Mouse (Mus musculus) intestine, postnatal 0 days (tissue): ENCODE data around the gene Hrg. TPM values are rescaled to one million over a fixed set of nuclear protein-coding genes. Genes with fewer than 3 reads are reported as not detected.
"Not testable (repeated sequence)": the region's sequence is repeated elsewhere in the genome, so short reads cannot be mapped to it uniquely, and the experiment has no call there.

Experiments
- ATAC-seq: fragments of 200-750 bp; cut with Nextera tagmentation; 2 replicates; pipeline ENCODE4 v1.8.0; 2017; ENCODE audit warnings: mild to moderate bottlenecking, moderate TSS enrichment, moderate library complexity
- H3K27ac ChIP-seq: fragments of 300-500 bp; sonication (generic); 2 replicates; pipeline ENCODE4 v1.5.1; 2014; ENCODE audit warnings: mild to moderate bottlenecking, low read depth, low read length, moderate library complexity
- H3K27me3 ChIP-seq: fragments of 300-500 bp; sonication (generic); replicated peaks from 2 replicates; pipeline ENCODE4 v1.6.1; 2014; ENCODE audit warnings: low read length, mixed read lengths; ENCODE audit not compliant: control insufficient read depth, insufficient read depth
- H3K36me3 ChIP-seq: fragments of 300-500 bp; sonication (generic); 2 replicates; pipeline ENCODE4 v1.6.1; 2014; ENCODE audit warnings: mild to moderate bottlenecking, moderate library complexity; ENCODE audit not compliant: control insufficient read depth, insufficient read depth
- H3K4me1 ChIP-seq: fragments of 300-500 bp; sonication (generic); replicated peaks from 2 replicates; pipeline ENCODE4 v1.6.1; 2014; ENCODE audit warnings: antibody characterized with exemption, low read length, mixed read lengths; ENCODE audit not compliant: control insufficient read depth, insufficient read depth
- H3K4me2 ChIP-seq: fragments of 300-500 bp; sonication (generic); replicated peaks from 2 replicates; pipeline ENCODE4 v1.6.1; 2014; ENCODE audit warnings: low read depth, mild to moderate bottlenecking, moderate library complexity
- H3K4me3 ChIP-seq: fragments of 300-500 bp; sonication (generic); 2 replicates; pipeline ENCODE4 v1.5.1; 2014; ENCODE audit warnings: low read depth, low read length
- H3K9ac ChIP-seq: fragments of 300-500 bp; sonication (generic); 2 replicates; pipeline ENCODE4 v1.6.1; 2014; ENCODE audit warnings: mild to moderate bottlenecking, low read depth, low read length
- H3K9me3 ChIP-seq: fragments of 300-500 bp; sonication (generic); 2 replicates; pipeline ENCODE4 v1.6.1; 2016; ENCODE audit warnings: mixed run types; ENCODE audit not compliant: control insufficient read depth
- CTCF ChIP-seq: sonication (generic); IDR thresholded peaks from 2 replicates; pipeline ENCODE4 v1.5.1; 2016; ENCODE audit warnings: low read depth, mild to moderate bottlenecking, control low read depth, antibody characterized with exemption, moderate library complexity
- WGBS: fragments of 180-500 bp; shearing (Covaris S2); extraction: QIAGEN DNeasy Blood & Tissue Kit; methylation state at CpG from one replicate; pipeline ENCODE4 v1.1.7; 2014; 5-methylcytosine and 5-hydroxymethylcytosine counted together
- polyA plus RNA-seq: library from polyadenylated mRNA; unstranded; fragments of >200 nt; fragmentation: Nextera tagmentation; extraction: Ambion mirVana; gene quantifications from 2 replicates; pipeline ENCODE4 v1.2.1, GENCODE M21; 2015

Hrg gene
- polyA plus RNA-seq, 1 experiment from 2014 or later = not detected

DNA sequence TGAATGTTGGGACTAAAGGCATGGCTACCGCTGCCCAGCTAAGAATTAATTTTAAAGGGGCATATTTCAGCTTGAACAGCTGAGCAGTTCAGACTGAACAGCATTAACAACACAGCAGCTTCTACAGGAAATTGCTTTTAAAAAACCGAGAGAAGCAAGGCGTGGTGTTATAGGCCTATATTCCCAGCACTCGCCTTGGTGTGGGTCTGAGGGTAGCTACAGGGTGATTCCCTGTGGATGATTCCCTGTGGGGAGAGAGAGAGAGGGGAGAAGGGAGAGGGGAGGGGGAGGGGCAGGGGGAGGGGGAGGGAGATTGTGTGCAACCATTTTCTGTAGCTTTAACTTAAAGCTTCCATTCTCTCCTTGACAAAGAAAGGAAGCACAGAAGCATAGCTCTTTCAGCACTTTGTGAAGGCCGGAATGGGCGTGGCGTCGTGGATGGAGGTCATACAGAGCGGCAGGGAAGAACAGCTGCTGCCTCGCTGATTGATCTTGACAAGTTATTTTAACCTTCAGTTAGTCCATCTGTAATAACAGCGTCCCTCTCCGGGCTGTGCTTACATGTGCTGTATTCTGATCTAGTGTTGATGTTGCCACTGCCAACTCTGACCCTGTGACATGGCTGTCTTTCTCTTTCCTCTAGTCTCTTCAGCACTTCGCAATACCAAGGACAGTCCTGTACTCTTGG is 4.7 kb downstream of the Hrg start:
- no peaks in the 10 kb centered on the region for H3K27me3 ChIP-seq
- no peak overlapping the region for H3K27ac ChIP-seq
- H3K4me1 ChIP-seq = no peaks in the 10 kb centered on the region
- ATAC-seq = no peak
- no peaks in the 10 kb centered on the region for H3K9me3 ChIP-seq
- H3K36me3 ChIP-seq = no peaks in the 10 kb centered on the region
- no peak overlapping the region for H3K4me2 ChIP-seq
- no peak overlapping the region for H3K4me3 ChIP-seq
- no peak overlapping the region for H3K9ac ChIP-seq
- WGBS = 54% methylated on average over 13 of the region's 13 CpGs
- TF ChIP-seq CTCF = no peak

DNA sequence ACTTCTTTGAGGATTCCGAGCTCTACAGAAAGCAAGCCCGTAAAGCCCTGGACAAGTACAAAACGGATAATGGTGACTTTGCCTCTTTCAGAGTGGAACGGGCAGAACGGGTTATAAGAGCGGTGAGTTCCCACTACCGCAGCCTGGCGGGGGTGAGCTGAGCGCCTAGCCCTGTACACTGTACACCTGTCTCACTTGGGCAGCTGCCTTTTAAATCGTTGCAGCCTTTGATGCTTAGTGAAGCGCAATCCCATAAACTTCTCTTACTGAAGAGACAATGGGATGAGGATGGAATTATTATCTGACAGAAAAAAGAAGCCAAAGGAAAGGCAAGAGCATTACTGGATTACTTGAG is 5.2 kb downstream of the Hrg start:
- H3K27ac ChIP-seq = no peak overlapping the region
- H3K4me3 ChIP-seq = no peak overlapping the region
- H3K27me3 ChIP-seq = no peaks in the 10 kb centered on the region
- no peaks in the 10 kb centered on the region for H3K36me3 ChIP-seq
- 88% methylated on average over 11 of the region's 11 CpGs for WGBS
- TF ChIP-seq CTCF = no peak
- no peak overlapping the region for H3K4me2 ChIP-seq
- no peaks in the 10 kb centered on the region for H3K9me3 ChIP-seq
- no peaks in the 10 kb centered on the region for H3K4me1 ChIP-seq
- no peak overlapping the region for H3K9ac ChIP-seq
- no peak for ATAC-seq

DNA sequence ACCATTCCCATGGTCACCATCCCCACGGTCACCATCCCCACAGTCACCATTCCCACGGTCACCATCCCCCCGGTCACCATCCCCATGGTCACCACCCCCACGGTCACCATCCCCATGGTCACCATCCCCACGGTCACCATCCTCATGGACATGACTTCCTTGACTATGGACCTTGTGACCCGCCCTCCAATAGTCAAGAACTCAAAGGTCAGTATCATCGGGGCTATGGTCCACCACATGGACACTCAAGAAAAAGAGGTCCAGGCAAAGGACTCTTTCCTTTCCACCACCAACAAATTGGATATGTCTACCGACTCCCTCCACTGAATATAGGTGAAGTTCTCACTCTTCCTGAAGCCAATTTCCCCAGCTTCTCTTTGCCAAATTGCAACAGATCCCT is 10.2 kb downstream of the Hrg start:
- Histone ChIP-seq H3K27me3 (no peaks in the 10 kb centered on the region), H3K9ac (no peak overlapping the region), H3K9me3 (no peaks in the 10 kb centered on the region)

DNA sequence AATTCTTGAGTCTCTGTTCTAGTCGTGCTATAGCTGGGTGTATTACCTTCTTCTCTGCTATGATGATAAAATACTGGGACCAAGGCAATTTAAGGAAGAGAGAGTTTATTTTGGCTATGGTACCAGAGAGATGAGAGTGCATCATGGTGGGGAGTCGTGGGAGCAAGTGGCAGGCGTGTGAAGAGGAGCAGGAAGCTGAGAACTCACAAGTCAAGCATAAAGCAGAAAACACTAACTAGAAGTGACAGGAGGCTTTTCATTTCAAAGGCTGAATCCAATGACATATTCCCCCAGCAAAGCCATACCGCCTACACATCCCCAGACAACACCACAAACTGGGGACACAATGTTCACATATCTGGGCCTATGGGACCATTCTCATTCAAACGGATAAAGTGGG is 11.4 kb downstream of the Hrg start:
- Histone ChIP-seq H3K36me3 (no peaks in the 10 kb centered on the region), H3K27me3 (no peaks in the 10 kb centered on the region), H3K4me2 (no peak overlapping the region), H3K27ac (no peak overlapping the region), H3K4me3 (no peak overlapping the region), H3K9me3 (no peaks in the 10 kb centered on the region), H3K9ac (no peak overlapping the region), H3K4me1 (no peaks in the 10 kb centered on the region)
- 81% methylated on average over 5 of the region's 5 CpGs for WGBS
- no peak for ATAC-seq
- no peak for TF ChIP-seq CTCF

More for the DNA sequence above, 10.2 kb downstream of the Hrg start:
- Histone ChIP-seq H3K27ac (no peak overlapping the region), H3K4me2 (no peak overlapping the region), H3K4me1 (no peaks in the 10 kb centered on the region), H3K4me3 (no peak overlapping the region), H3K36me3 (no peaks in the 10 kb centered on the region)
- TF ChIP-seq CTCF = no peak
- no peak for ATAC-seq
- 91% methylated on average over 8 of the region's 8 CpGs for WGBS

DNA sequence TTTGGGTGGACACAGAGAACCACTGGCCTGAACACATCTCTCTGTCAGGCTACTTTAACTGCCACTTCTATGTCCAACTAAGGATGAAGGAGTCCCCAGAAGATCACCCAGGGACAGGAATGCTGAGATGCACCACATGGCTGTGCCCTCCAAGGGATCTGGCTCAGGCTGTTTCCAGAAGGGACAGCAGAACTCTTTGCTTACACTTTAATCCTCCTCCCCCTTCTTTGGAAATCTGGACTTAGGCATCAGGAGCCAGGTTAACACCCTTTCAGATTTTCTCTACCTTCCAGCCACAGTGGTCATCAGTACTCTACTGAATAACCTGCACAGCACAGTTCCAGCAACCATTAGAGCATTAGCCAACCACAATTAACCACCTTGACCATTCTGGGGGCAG is 12.4 kb downstream of the Hrg start:
- Histone ChIP-seq H3K4me2 (no peak overlapping the region), H3K9me3 (no peaks in the 10 kb centered on the region), H3K4me1 (no peaks in the 10 kb centered on the region), H3K4me3 (no peak overlapping the region), H3K27ac (no peak overlapping the region), H3K27me3 (no peaks in the 10 kb centered on the region), H3K36me3 (no peaks in the 10 kb centered on the region), H3K9ac (no peak overlapping the region)
- ATAC-seq = no peak
- TF ChIP-seq CTCF = no peak

DNA sequence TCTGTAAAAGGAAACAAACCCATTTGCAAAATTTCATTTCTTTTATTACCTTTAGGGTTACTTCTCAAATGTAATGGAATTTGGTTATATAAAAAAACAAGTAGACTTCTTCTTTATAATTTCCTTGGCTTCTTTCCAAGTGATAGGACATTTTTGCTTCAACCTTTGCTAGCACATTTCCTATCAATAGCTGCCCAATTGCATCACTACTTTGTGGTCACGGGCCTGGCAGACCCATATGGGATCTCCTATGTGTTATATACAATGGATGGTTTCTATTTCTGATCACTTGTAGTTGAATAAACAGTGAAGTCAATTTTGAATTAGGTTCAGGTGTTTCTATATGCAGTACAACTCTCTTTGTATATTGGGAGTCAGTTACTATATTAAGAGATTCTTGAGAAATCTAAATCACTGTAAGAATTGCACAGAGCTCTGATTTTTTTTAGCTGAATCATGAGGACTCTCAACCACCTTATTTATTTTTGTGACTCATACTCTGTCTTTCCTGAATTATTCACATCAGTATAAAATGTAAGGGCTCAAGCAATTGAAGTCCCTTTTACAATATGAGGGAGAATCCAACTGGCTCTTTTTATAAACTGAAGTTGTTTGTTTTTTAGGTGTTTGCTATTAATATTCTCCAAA is 16.6 kb downstream of the Hrg start:
- H3K36me3 ChIP-seq = no peaks in the 10 kb centered on the region
- H3K27ac ChIP-seq = no peak overlapping the region
- no peaks in the 10 kb centered on the region for H3K9me3 ChIP-seq
- no peak for TF ChIP-seq CTCF
- no peak overlapping the region for H3K4me2 ChIP-seq
- no peak for ATAC-seq
- H3K4me3 ChIP-seq = no peak overlapping the region
- no peak overlapping the region for H3K9ac ChIP-seq
- H3K4me1 ChIP-seq = no peaks in the 10 kb centered on the region
- 64% methylated on average over 1 of the region's 1 CpGs for WGBS
- H3K27me3 ChIP-seq = no peaks in the 10 kb centered on the region

DNA sequence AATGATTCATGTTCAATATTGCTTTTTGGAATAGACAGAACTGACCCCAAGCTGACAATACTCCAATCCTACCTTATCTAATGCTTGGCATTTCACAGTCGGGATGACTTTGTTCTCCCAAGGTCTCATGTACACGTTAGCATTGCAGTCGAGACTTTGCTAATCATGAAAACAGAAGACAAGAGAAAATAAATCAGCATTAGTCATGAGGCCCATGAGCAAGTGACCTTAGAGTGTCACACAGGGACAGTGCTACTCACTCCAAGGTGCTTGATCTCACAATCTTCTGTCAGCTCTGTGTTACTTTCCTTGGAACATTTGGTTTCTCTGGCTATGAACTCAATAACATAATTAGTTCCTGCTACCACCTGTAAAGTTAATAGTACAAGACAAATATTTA is 46.1 kb downstream of the Hrg start:
- not testable (repeated sequence) for H3K9ac ChIP-seq, H3K9me3 ChIP-seq, H3K4me2 ChIP-seq, H3K27ac ChIP-seq, H3K27me3 ChIP-seq, H3K36me3 ChIP-seq, H3K4me3 ChIP-seq, H3K4me1 ChIP-seq
- ATAC-seq = 0 out of 2 replicates have a peak, but pooled peaks have one; percentile 28
- 70% methylated on average over 3 of the region's 3 CpGs for WGBS

Other genes with a start within 250 kb of the Hrg start
- not detected in 2 replicates for gene Crygs, start 139.5 kb upstream of the Hrg start, polyA plus RNA-seq
- 14.0 and 14.7 TPM in 2 replicates for gene Tbccd1, start 93.4 kb upstream of the Hrg start, polyA plus RNA-seq
- 119 and 122 TPM in 2 replicates for gene Dnajb11, start 93.2 kb upstream of the Hrg start, polyA plus RNA-seq
- gene Ahsg, start 59.8 kb upstream of the Hrg start, polyA plus RNA-seq = 0.55 and 1.6 TPM in 2 replicates
- gene Fetub, start 32.7 kb upstream of the Hrg start, polyA plus RNA-seq = not detected in 2 replicates
- 1.1 and 1.4 TPM in 2 replicates for gene Kng2, start 78.4 kb downstream of the Hrg start, polyA plus RNA-seq
- gene Kng1, start 106.8 kb downstream of the Hrg start, polyA plus RNA-seq = 1.7 and 2.4 TPM in 2 replicates
- gene Eif4a2, start 156.4 kb downstream of the Hrg start, polyA plus RNA-seq = 101 and 109 TPM in 2 replicates
- 39.6 and 40.7 TPM in 2 replicates for gene Rfc4, start 176.7 kb downstream of the Hrg start, polyA plus RNA-seq
- gene Adipoq, start 195.5 kb downstream of the Hrg start, polyA plus RNA-seq = not detected in 2 replicates